In the genomic region with DNA sequence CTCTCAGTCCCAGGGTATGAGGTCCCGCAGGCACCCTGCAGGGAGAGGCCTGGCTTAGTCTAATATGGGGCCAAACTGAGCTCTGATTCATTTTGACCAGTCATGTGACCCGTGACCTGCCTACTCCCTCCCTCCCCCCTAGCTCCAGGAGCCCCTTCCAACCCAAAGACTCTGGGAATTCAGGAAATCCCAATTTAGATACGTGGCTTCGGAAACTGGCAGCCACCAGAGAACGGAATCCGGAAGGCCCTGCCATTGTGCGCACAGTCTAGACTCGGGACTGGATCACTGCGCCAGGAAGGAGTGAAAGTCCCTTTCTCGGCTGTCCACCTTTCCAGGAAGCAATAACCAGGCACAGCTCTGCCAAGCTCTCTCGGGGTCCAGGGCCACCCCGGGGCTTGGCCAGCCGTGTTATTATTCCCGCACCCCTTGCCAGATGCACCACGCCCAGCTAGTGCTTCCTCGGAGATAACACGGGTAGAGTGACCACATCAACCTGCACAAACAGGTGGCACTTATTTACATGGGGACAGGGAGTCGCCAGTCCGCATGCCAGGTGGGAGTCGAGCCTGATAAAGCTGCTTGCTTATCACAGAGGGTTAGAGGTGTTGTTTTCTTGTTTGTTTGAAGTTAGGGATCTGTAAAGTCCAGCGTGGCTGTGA, we compare ENCODE assay signal across 9 mouse cellular contexts.
DNase-seq lines count a peak whose midpoint lies in the region; ATAC-seq and TF ChIP-seq lines count a peak whose summit lies in the region.
"Had no signal": no experiment of that assay in that cellular context is flagged by ENCODE, and none has a peak within 500 bp of the region (broad histone marks: within the 10 kb centered on the region; RNA-seq: fewer than 3 reads in every experiment).

No protein-coding gene starts in this region.

- no peak overlapping the region for H3K4me3 ChIP-seq in kidney, embryonic 16.5 days (ENCODE audit: low read length)
- H3K4me3 ChIP-seq in cerebellum, adult 2 months (replicated peaks; ENCODE audit: insufficient read depth, low read depth, low read length) = no peak overlapping the region
- H3K4me3 ChIP-seq: liver, embryonic 15.5 days had no signal

- no peaks in the 10 kb centered on the region for H3K9me3 ChIP-seq in kidney, embryonic 16.5 days (ENCODE audit: low read length)
- H3K9me3 ChIP-seq: liver, embryonic 15.5 days had no signal

- H3K27ac ChIP-seq in kidney, embryonic 16.5 days (ENCODE audit: low read length) = peak overlapping the region; percentile 51
- no peak overlapping the region for H3K27ac ChIP-seq in cerebellum, adult 2 months (ENCODE audit: insufficient read depth, low read length)
- H3K27ac ChIP-seq: liver, embryonic 15.5 days had no signal

- TF ChIP-seq POLR2A in cerebellum, adult 2 months (IDR thresholded peaks at IDR 0.05; ENCODE audit: borderline replicate concordance, insufficient read depth, low read length) = no peak

- H3K9ac ChIP-seq in kidney, embryonic 16.5 days (replicated peaks; ENCODE audit: low read length) = 0 out of 2 replicates have a peak overlapping the region, but pooled peaks have one; percentile 17
- H3K9ac ChIP-seq: liver, embryonic 15.5 days had no signal

- peak; percentile 28; the same call in 1 of the 2 replicates for ATAC-seq in kidney, embryonic 16.5 days (ENCODE audit: low FRiP score, low TSS enrichment)

- WGBS in kidney, embryonic 16.5 days = 54% methylated on average over 21 of the region's 21 CpGs
- 60% methylated on average over 21 of the region's 21 CpGs for WGBS in cerebellum, adult 2 months

- no peak for TF ChIP-seq CTCF in cerebellum, adult 2 months (IDR thresholded peaks at IDR 0.05; ENCODE audit: borderline replicate concordance, insufficient read depth, low read depth, low read length)

- no peaks in the 10 kb centered on the region for H3K27me3 ChIP-seq in kidney, embryonic 16.5 days (ENCODE audit: insufficient read depth, low read length)
- H3K27me3 ChIP-seq in cerebellum, adult 2 months (ENCODE audit: control insufficient read depth, insufficient read depth, low read length) = no peaks in the 10 kb centered on the region; the same call in 1 of the 2 replicates

- peak; percentile 11 for DNase-seq in gastrocnemius, adult 18-20 months (ENCODE audit: low spot score)
- no peak for DNase-seq in gastrocnemius, postnatal 10 days
- peak; percentile 84 to 89 for DNase-seq in heart, adult 9 months (ENCODE audit: low spot score in 2 of 2)
- peak; percentile 64 for DNase-seq in lung, postnatal 25 days (ENCODE audit: low spot score)
- DNase-seq in cerebellum, adult 2 months = no peak
- DNase-seq in cerebellum, adult 8-10 months = no peak
- DNase-seq in left cerebral cortex, adult 11 months (ENCODE audit: low spot score) = no peak

- H3K4me2 ChIP-seq in kidney, embryonic 16.5 days (replicated peaks; ENCODE audit: low read depth, low read length) = no peak overlapping the region
- H3K4me2 ChIP-seq: liver, embryonic 15.5 days had no signal

- H3K36me3 ChIP-seq in kidney, embryonic 16.5 days (ENCODE audit: insufficient read depth, low read length) = no peaks in the 10 kb centered on the region
- H3K36me3 ChIP-seq: liver, embryonic 15.5 days had no signal

- peaks cover 46% of the 10 kb centered on the region for H3K4me1 ChIP-seq in kidney, embryonic 16.5 days (ENCODE audit: insufficient read depth, low read length)
- H3K4me1 ChIP-seq in cerebellum, adult 2 months (ENCODE audit: control insufficient read depth, insufficient read depth, low read length) = no peaks in the 10 kb centered on the region

Comparison
In these comparisons a context has a peak if more than half of its experiments do, and no peak if none do; other contexts are left out.
1. DNase-seq: peak in gastrocnemius, adult 18-20 months (single experiment), heart, adult 9 months (2 of 2) and lung, postnatal 25 days (single experiment); none in gastrocnemius, postnatal 10 days (single experiment), cerebellum, adult 2 months (0 of 2), cerebellum, adult 8-10 months (single experiment) and left cerebral cortex, adult 11 months (single experiment).